Mouse (Mus musculus) stomach, embryonic 14.5 days (tissue): Measurements from ENCODE around the gene Ctnnd2. TPM values are rescaled to one million over a fixed set of nuclear protein-coding genes. Genes with fewer than 3 reads are reported as not detected.

ENCODE experiments used
- ATAC-seq: fragments of 200-750 bp; cut with Nextera tagmentation; 2 replicates; pipeline ENCODE4 v1.8.0; 2017; ENCODE audit warnings: low read depth, moderate TSS enrichment; ENCODE audit not compliant: insufficient number of reproducible peaks, insufficient read depth, low FRiP score
- H3K27ac ChIP-seq: fragments of 300-500 bp; sonication (generic); 2 replicates; pipeline ENCODE4 v1.5.1; 2014; ENCODE audit warnings: mild to moderate bottlenecking, low read length, moderate library complexity, mixed read lengths
- H3K27me3 ChIP-seq: fragments of 300-500 bp; sonication (generic); 2 replicates; pipeline ENCODE4 v1.6.1; 2014; ENCODE audit warnings: low read length, control low read depth, mixed read lengths; ENCODE audit not compliant: control insufficient read depth, insufficient read depth
- H3K36me3 ChIP-seq: fragments of 300-500 bp; sonication (generic); 2 replicates; pipeline ENCODE4 v1.6.1; 2014; ENCODE audit warnings: mild to moderate bottlenecking, control low read depth, low read length, moderate library complexity, mixed read lengths; ENCODE audit not compliant: control insufficient read depth, insufficient read depth
- H3K4me1 ChIP-seq: fragments of 300-500 bp; sonication (generic); 2 replicates; pipeline ENCODE4 v1.6.1; 2014; ENCODE audit warnings: low read length, control low read depth, mixed read lengths; ENCODE audit not compliant: control insufficient read depth, insufficient read depth
- H3K4me2 ChIP-seq: fragments of 300-500 bp; sonication (generic); replicated peaks from 2 replicates; pipeline ENCODE4 v1.6.1; 2014; ENCODE audit warnings: low read depth, low read length, control low read depth
- H3K4me3 ChIP-seq: fragments of 300-500 bp; sonication (generic); 2 replicates; pipeline ENCODE4 v1.5.1; 2014; ENCODE audit warnings: low read depth, low read length, control low read depth
- H3K9ac ChIP-seq: fragments of 300-500 bp; sonication (generic); replicated peaks from 2 replicates; pipeline ENCODE4 v1.6.1; 2014; ENCODE audit warnings: low read depth, mild to moderate bottlenecking, control low read depth, low read length, moderate library complexity, mixed read lengths
- H3K9me3 ChIP-seq: fragments of 300-500 bp; sonication (generic); 2 replicates; pipeline ENCODE4 v1.6.1; 2016; ENCODE audit warnings: low read depth, low read length, control low read depth; ENCODE audit not compliant: control insufficient read depth
- WGBS: fragments of 180-500 bp; shearing (Covaris S2); extraction: QIAGEN DNeasy Blood & Tissue Kit; methylation state at CpG from one replicate; pipeline ENCODE4 v1.1.7; 2014; 5-methylcytosine and 5-hydroxymethylcytosine counted together
- polyA plus RNA-seq: library from polyadenylated mRNA; unstranded; fragments of >200 nt; fragmentation: Nextera tagmentation; extraction: Ambion mirVana; gene quantifications from 2 replicates; pipeline ENCODE4 v1.2.1, GENCODE M21; 2014

Ctnnd2 gene
- polyA plus RNA-seq, 1 experiment from 2014 or later, result 6.7 TPM

GRCm38 (mm10) chr15:30201617-30202016 lies 29.2 kb downstream of the Ctnnd2 start:
- H3K27ac ChIP-seq, result no peak overlapping the region
- H3K36me3 ChIP-seq, result no peaks in the 10 kb centered on the region
- WGBS, result 92% methylated on average over 3 of the region's 3 CpGs
- H3K4me2 ChIP-seq, result no peak overlapping the region
- no peak overlapping the region for H3K4me3 ChIP-seq
- no peaks in the 10 kb centered on the region for H3K27me3 ChIP-seq
- no peaks in the 10 kb centered on the region for H3K4me1 ChIP-seq
- no peak overlapping the region for H3K9ac ChIP-seq
- no peaks in the 10 kb centered on the region for H3K9me3 ChIP-seq
- ATAC-seq, result no peak

DNA sequence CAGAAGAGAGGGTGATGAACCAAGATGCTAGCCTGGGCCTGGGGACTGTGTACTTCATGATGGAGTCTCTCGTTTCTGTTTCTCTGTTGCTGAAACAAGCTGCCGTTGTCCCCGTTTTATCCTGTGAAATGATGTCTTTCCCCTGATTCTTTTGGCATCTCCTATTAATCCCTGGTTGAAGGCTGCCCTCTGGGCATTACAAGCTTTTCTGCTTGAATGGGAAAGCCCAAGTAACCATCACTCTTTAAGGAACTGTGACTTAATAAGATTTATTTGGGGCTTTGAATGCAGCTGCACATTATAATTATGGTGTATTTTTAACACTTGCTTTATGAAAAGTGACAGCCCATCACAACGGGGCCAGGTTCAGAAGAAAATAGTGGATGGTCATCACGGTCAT lies 40.4 kb downstream of the Ctnnd2 start:
- Histone ChIP-seq H3K4me2 (no peak overlapping the region), H3K27ac (no peak overlapping the region), H3K36me3 (no peaks in the 10 kb centered on the region), H3K9ac (no peak overlapping the region), H3K4me1 (no peaks in the 10 kb centered on the region), H3K27me3 (no peaks in the 10 kb centered on the region), H3K4me3 (no peak overlapping the region), H3K9me3 (no peaks in the 10 kb centered on the region)
- no peak for ATAC-seq
- WGBS, result 79% methylated on average over 5 of the region's 5 CpGs

DNA sequence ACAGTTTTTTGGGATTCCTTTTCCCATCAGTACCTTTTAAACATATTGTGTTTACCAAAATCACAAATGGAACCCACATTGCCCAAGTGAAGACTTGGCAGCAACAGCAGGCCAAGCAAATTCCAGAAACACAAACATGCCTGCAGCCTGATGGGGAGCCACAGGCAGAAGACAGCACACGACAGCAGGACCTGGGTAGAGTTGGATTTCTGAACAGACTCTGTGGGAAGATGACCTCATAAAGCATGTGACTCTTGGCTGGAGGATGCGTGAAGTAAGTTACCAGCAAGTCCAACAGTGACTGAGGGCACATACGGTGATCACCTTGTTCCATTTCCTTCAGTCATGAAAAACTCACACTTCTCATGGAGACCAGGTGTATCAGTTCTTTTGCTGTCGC lies 43.5 kb downstream of the Ctnnd2 start:
- Histone ChIP-seq H3K4me3 (no peak overlapping the region), H3K27me3 (no peaks in the 10 kb centered on the region), H3K9ac (no peak overlapping the region), H3K27ac (no peak overlapping the region), H3K9me3 (no peaks in the 10 kb centered on the region), H3K36me3 (no peaks in the 10 kb centered on the region), H3K4me2 (no peak overlapping the region), H3K4me1 (no peaks in the 10 kb centered on the region)
- WGBS, result 85% methylated on average over 4 of the region's 4 CpGs
- ATAC-seq, result no peak

DNA sequence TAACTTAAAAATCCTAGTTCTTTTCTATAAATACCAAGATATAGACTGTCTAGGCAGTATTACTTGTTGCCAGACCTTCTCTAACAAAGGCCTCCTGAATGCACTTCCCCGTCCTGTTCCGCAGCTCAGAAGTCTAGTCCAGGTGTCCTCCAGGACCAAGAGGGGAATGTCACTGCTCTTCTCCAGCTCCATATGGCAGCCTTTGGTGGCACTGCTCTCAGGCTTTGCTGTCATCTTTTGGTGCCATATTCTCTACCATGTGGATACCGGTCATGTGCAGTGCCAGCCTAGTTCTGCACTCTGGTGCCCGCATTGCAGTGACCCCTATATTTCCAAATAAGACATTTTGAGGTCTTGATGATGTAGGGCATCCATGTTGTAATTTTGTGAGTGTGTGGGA lies 56.7 kb downstream of the Ctnnd2 start:
- no peak for ATAC-seq
- Histone ChIP-seq H3K27me3 (no peaks in the 10 kb centered on the region), H3K9me3 (no peaks in the 10 kb centered on the region), H3K4me1 (no peaks in the 10 kb centered on the region), H3K4me3 (no peak overlapping the region), H3K27ac (no peak overlapping the region), H3K36me3 (no peaks in the 10 kb centered on the region), H3K4me2 (no peak overlapping the region), H3K9ac (no peak overlapping the region)
- 92% methylated on average over 4 of the region's 4 CpGs for WGBS

- H3K27ac ChIP-seq, result no peak overlapping the region
- WGBS, result 83% methylated on average over 10 of the region's 10 CpGs
- H3K36me3 ChIP-seq, result no peaks in the 10 kb centered on the region
- no peak overlapping the region for H3K9ac ChIP-seq
- H3K4me2 ChIP-seq, result no peak overlapping the region
- no peak for ATAC-seq
- no peaks in the 10 kb centered on the region for H3K9me3 ChIP-seq
- H3K27me3 ChIP-seq, result no peaks in the 10 kb centered on the region
- H3K4me3 ChIP-seq, result no peak overlapping the region
- no peaks in the 10 kb centered on the region for H3K4me1 ChIP-seq
Measured at GRCm38 (mm10) chr15:30235210-30236034, 63.0 kb downstream of the Ctnnd2 start.

- H3K4me2 ChIP-seq, result no peak overlapping the region
- no peak overlapping the region for H3K4me3 ChIP-seq
- no peak for ATAC-seq
- H3K27me3 ChIP-seq, result no peaks in the 10 kb centered on the region
- H3K4me1 ChIP-seq, result no peaks in the 10 kb centered on the region
- no peak overlapping the region for H3K9ac ChIP-seq
- H3K27ac ChIP-seq, result no peak overlapping the region
- no peaks in the 10 kb centered on the region for H3K9me3 ChIP-seq
- H3K36me3 ChIP-seq, result no peaks in the 10 kb centered on the region
- WGBS, result 80% methylated on average over 2 of the region's 2 CpGs
Measured at GRCm38 (mm10) chr15:30240881-30241280, 68.5 kb downstream of the Ctnnd2 start.

DNA sequence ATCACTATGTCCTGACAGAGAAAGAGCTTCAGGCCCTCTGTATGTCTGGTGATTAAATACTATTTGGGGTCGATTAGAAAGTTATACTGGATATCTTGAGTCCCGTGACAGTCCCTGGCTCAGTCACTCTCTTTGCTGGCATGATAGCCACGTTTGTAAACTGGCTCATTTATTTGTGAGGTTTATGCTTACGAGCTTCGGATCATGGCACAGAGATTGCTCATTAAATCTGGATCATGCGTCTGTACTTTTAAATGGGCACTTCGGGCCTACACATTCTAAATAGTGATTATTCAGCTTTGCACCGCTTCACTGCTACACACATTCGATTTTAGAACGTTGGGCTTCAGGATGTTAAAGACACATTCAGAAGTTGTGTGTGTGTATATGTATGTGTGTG lies 96.4 kb downstream of the Ctnnd2 start:
- Histone ChIP-seq H3K36me3 (no peaks in the 10 kb centered on the region), H3K27ac (no peak overlapping the region), H3K9ac (no peak overlapping the region), H3K27me3 (no peaks in the 10 kb centered on the region), H3K9me3 (no peaks in the 10 kb centered on the region), H3K4me3 (no peak overlapping the region), H3K4me1 (no peaks in the 10 kb centered on the region), H3K4me2 (no peak overlapping the region)
- ATAC-seq, result no peak
- 88% methylated on average over 10 of the region's 10 CpGs for WGBS

GRCm38 (mm10) chr15:30271141-30271572 lies 98.8 kb downstream of the Ctnnd2 start:
- Histone ChIP-seq H3K36me3 (no peaks in the 10 kb centered on the region), H3K9me3 (no peaks in the 10 kb centered on the region), H3K4me2 (no peak overlapping the region), H3K4me1 (no peaks in the 10 kb centered on the region), H3K4me3 (no peak overlapping the region), H3K9ac (no peak overlapping the region), H3K27ac (no peak overlapping the region), H3K27me3 (no peaks in the 10 kb centered on the region)
- no peak for ATAC-seq
- 64% methylated on average over 8 of the region's 8 CpGs for WGBS

- no peak overlapping the region for H3K4me2 ChIP-seq
- H3K27me3 ChIP-seq, result no peaks in the 10 kb centered on the region
- 88% methylated on average over 4 of the region's 4 CpGs for WGBS
- no peak overlapping the region for H3K4me3 ChIP-seq
- H3K9me3 ChIP-seq, result no peaks in the 10 kb centered on the region
- H3K9ac ChIP-seq, result no peak overlapping the region
- H3K36me3 ChIP-seq, result no peaks in the 10 kb centered on the region
- no peak for ATAC-seq
- H3K27ac ChIP-seq, result no peak overlapping the region
- no peaks in the 10 kb centered on the region for H3K4me1 ChIP-seq
Measured at GRCm38 (mm10) chr15:30272326-30272725, 99.9 kb downstream of the Ctnnd2 start.
